Mouse (Mus musculus): ENCODE results near the gene Fer. TPM values are rescaled to one million over a fixed set of nuclear protein-coding genes. Genes with fewer than 3 reads are reported as not detected.

Fer gene
- polyA plus RNA-seq, 1 experiment from 2014 or later = 23.5 TPM

DNA sequence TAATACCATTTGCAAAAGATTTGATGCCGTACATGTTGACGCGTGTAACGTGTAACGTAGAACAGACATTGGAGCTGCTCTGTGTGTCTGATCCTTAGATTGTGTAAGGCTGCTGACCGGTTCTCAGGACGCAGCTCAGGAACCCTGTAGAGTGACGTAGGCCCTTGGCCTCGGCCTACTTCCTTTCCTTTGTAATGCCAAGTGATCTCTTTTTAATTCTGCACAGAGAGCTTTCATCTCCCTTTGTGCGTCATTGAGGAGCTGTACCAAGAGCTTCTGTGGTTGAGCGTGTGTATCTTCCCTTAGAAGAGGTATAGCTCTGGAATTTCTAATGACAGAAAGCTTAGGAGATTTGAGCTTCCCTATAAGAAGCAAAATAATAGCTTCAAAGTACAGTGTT lies 190.8 kb downstream of the Fer start:
- 92% methylated on average over 11 of the region's 11 CpGs for WGBS
- Histone ChIP-seq H3K9me3 (no peaks in the 10 kb centered on the region), H3K4me2 (replicated peaks) (no peak overlapping the region), H3K27me3 (replicated peaks) (no peaks in the 10 kb centered on the region), H3K4me3 (replicated peaks) (no peak overlapping the region), H3K27ac (no peak overlapping the region), H3K9ac (no peak overlapping the region), H3K4me1 (replicated peaks) (no peaks in the 10 kb centered on the region), H3K36me3 (no peaks in the 10 kb centered on the region)
- ATAC-seq = no peak

- Histone ChIP-seq H3K4me3 (replicated peaks) (no peak overlapping the region), H3K4me2 (replicated peaks) (no peak overlapping the region), H3K27ac (no peak overlapping the region), H3K9me3 (no peaks in the 10 kb centered on the region), H3K4me1 (replicated peaks) (no peaks in the 10 kb centered on the region), H3K27me3 (replicated peaks) (no peaks in the 10 kb centered on the region), H3K36me3 (no peaks in the 10 kb centered on the region), H3K9ac (no peak overlapping the region)
- ATAC-seq = peak; percentile 36; the same call in 1 of the 2 replicates
Measured at GRCm38 (mm10) chr17:64060529-64060928, 197.7 kb downstream of the Fer start.

DNA sequence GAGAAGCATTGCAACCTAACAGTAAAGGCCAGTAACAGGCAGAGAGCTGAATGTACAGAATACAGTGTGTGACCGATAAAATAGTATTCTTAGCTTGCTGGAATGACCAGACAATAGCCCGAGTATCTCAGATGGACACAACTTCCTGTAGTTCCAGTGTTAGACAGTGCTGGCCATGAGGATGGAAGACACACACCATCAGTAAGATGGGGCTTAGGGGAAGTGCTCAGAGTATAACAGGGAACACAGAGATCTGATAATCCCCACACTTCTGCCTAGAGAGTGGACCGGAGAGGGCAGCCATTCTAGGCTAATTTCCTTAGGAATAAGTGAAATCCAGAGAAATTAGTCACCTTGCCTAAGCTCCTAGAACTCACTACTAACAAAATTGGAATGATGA lies 202.4 kb downstream of the Fer start:
- no peak overlapping the region for H3K27ac ChIP-seq
- no peaks in the 10 kb centered on the region for H3K4me1 ChIP-seq (replicated peaks)
- no peak overlapping the region for H3K9ac ChIP-seq
- no peaks in the 10 kb centered on the region for H3K9me3 ChIP-seq
- no peaks in the 10 kb centered on the region for H3K36me3 ChIP-seq
- H3K4me3 ChIP-seq (replicated peaks) = no peak overlapping the region
- 88% methylated on average over 3 of the region's 3 CpGs for WGBS
- ATAC-seq = no peak
- H3K4me2 ChIP-seq (replicated peaks) = no peak overlapping the region
- H3K27me3 ChIP-seq (replicated peaks) = no peaks in the 10 kb centered on the region

- H3K4me3 ChIP-seq (replicated peaks) = no peak overlapping the region
- no peaks in the 10 kb centered on the region for H3K36me3 ChIP-seq
- H3K9me3 ChIP-seq = no peaks in the 10 kb centered on the region
- 92% methylated on average over 7 of the region's 7 CpGs for WGBS
- H3K4me2 ChIP-seq (replicated peaks) = no peak overlapping the region
- ATAC-seq = no peak
- H3K27ac ChIP-seq = no peak overlapping the region
- H3K27me3 ChIP-seq (replicated peaks) = no peaks in the 10 kb centered on the region
- no peaks in the 10 kb centered on the region for H3K4me1 ChIP-seq (replicated peaks)
- H3K9ac ChIP-seq = no peak overlapping the region
Measured at GRCm38 (mm10) chr17:64077392-64077791, 214.5 kb downstream of the Fer start.

- WGBS = 82% methylated on average over 5 of the region's 5 CpGs
- H3K9ac ChIP-seq = no peak overlapping the region
Measured at GRCm38 (mm10) chr17:64084751-64085150, 221.9 kb downstream of the Fer start.

GRCm38 (mm10) chr17:64085493-64085892 lies 222.6 kb downstream of the Fer start:
- Histone ChIP-seq H3K4me1 (replicated peaks) (no peaks in the 10 kb centered on the region), H3K27me3 (replicated peaks) (no peaks in the 10 kb centered on the region), H3K4me3 (replicated peaks) (no peak overlapping the region), H3K4me2 (replicated peaks) (no peak overlapping the region), H3K9ac (no peak overlapping the region), H3K36me3 (no peaks in the 10 kb centered on the region), H3K27ac (no peak overlapping the region), H3K9me3 (no peaks in the 10 kb centered on the region)
- no peak for ATAC-seq
- 88% methylated on average over 2 of the region's 2 CpGs for WGBS

More at GRCm38 (mm10) chr17:64084751-64085150, 221.9 kb downstream of the Fer start:
- Histone ChIP-seq H3K27ac (no peak overlapping the region), H3K36me3 (no peaks in the 10 kb centered on the region), H3K4me3 (replicated peaks) (no peak overlapping the region), H3K27me3 (replicated peaks) (no peaks in the 10 kb centered on the region), H3K4me1 (replicated peaks) (no peaks in the 10 kb centered on the region), H3K4me2 (replicated peaks) (no peak overlapping the region), H3K9me3 (no peaks in the 10 kb centered on the region)
- ATAC-seq = no peak

- H3K9ac ChIP-seq = no peak overlapping the region
- no peak overlapping the region for H3K4me2 ChIP-seq (replicated peaks)
- no peaks in the 10 kb centered on the region for H3K27me3 ChIP-seq (replicated peaks)
- H3K9me3 ChIP-seq = no peaks in the 10 kb centered on the region
- H3K4me3 ChIP-seq (replicated peaks) = no peak overlapping the region
- H3K36me3 ChIP-seq = no peaks in the 10 kb centered on the region
- no peak overlapping the region for H3K27ac ChIP-seq
- H3K4me1 ChIP-seq (replicated peaks) = no peaks in the 10 kb centered on the region
- no peak for ATAC-seq
- WGBS = 91% methylated on average over 11 of the region's 11 CpGs
Measured at GRCm38 (mm10) chr17:64086875-64087608, 224.2 kb downstream of the Fer start.

DNA sequence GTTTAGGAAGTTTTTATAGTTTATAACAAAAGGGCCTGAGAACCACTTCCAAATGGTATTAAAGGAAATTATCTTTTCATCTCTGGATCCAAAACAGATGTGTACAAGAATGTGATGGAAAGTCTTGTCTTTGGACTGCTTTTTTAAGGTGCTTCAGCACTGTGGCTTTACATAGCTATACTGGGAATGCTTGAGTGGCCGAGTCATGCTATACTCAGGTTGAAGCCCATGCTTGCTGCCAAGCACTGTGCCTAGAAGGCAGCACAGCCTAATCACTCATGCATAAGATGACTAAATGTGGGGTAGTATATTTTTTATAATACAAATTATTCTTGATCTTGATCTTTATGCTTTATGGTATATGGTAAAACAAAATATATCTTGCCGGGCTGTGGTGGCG lies 225.0 kb downstream of the Fer start:
- Histone ChIP-seq H3K9me3 (no peaks in the 10 kb centered on the region), H3K36me3 (no peaks in the 10 kb centered on the region), H3K4me1 (replicated peaks) (no peaks in the 10 kb centered on the region), H3K4me3 (replicated peaks) (no peak overlapping the region), H3K4me2 (replicated peaks) (no peak overlapping the region), H3K27me3 (replicated peaks) (no peaks in the 10 kb centered on the region), H3K9ac (no peak overlapping the region), H3K27ac (no peak overlapping the region)
- WGBS = 88% methylated on average over 3 of the region's 3 CpGs
- no peak for ATAC-seq

- no peak for ATAC-seq
- H3K27me3 ChIP-seq (replicated peaks) = no peaks in the 10 kb centered on the region
- H3K4me2 ChIP-seq (replicated peaks) = no peak overlapping the region
- 84% methylated on average over 2 of the region's 2 CpGs for WGBS
- H3K9ac ChIP-seq = no peak overlapping the region
- no peaks in the 10 kb centered on the region for H3K9me3 ChIP-seq
- H3K4me1 ChIP-seq (replicated peaks) = 0 out of 2 replicates have a peak, but pooled peaks cover 4% of the 10 kb centered on the region
- no peaks in the 10 kb centered on the region for H3K36me3 ChIP-seq
- no peak overlapping the region for H3K27ac ChIP-seq
- H3K4me3 ChIP-seq (replicated peaks) = no peak overlapping the region
Measured at GRCm38 (mm10) chr17:64093716-64094115, 230.9 kb downstream of the Fer start.

- no peak overlapping the region for H3K9ac ChIP-seq
- H3K9me3 ChIP-seq = no peaks in the 10 kb centered on the region
- 77% methylated on average over 3 of the region's 3 CpGs for WGBS
- peaks cover 4% of the 10 kb centered on the region; the same call in 1 of the 2 replicates for H3K4me1 ChIP-seq (replicated peaks)
- ATAC-seq = no peak
- H3K27me3 ChIP-seq (replicated peaks) = no peaks in the 10 kb centered on the region
- no peaks in the 10 kb centered on the region for H3K36me3 ChIP-seq
- no peak overlapping the region for H3K4me3 ChIP-seq (replicated peaks)
- no peak overlapping the region for H3K27ac ChIP-seq
- no peak overlapping the region for H3K4me2 ChIP-seq (replicated peaks)
Measured at GRCm38 (mm10) chr17:64096811-64097210, 233.9 kb downstream of the Fer start.

DNA sequence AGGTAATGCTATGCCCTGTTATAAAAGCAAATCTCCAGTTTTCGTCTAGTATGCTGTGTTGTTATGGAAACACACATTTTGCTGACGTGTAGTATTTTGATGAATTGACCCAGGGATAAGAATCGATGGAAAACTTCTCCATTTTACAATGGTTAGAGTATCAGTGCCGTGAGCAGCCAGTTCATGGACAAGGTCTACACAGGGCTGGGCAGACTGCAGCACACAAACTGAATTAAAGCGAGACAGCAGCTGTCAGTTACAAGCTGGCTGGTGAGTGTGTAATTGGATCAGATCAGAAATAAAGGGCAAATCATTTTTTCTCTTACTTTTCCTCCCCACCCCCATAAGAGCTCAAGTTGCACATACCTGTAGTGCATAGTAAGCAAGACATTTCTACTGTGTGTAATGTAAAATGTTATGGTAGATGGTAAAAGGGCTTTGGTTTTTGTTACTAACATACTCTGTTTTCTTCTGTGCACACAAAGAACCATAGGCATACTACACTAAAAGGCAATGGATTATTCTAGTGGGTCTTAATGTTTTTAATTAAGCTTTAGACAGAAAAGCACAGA lies 235.0 kb downstream of the Fer start:
- Histone ChIP-seq H3K27ac (no peak overlapping the region), H3K36me3 (no peaks in the 10 kb centered on the region), H3K4me3 (replicated peaks) (no peak overlapping the region), H3K27me3 (replicated peaks) (no peaks in the 10 kb centered on the region), H3K9ac (no peak overlapping the region), H3K4me1 (replicated peaks) (peaks cover 4% of the 10 kb centered on the region; the same call in 1 of the 2 replicates), H3K4me2 (replicated peaks) (no peak overlapping the region), H3K9me3 (no peaks in the 10 kb centered on the region)
- no peak for ATAC-seq
- 71% methylated on average over 5 of the region's 5 CpGs for WGBS

DNA sequence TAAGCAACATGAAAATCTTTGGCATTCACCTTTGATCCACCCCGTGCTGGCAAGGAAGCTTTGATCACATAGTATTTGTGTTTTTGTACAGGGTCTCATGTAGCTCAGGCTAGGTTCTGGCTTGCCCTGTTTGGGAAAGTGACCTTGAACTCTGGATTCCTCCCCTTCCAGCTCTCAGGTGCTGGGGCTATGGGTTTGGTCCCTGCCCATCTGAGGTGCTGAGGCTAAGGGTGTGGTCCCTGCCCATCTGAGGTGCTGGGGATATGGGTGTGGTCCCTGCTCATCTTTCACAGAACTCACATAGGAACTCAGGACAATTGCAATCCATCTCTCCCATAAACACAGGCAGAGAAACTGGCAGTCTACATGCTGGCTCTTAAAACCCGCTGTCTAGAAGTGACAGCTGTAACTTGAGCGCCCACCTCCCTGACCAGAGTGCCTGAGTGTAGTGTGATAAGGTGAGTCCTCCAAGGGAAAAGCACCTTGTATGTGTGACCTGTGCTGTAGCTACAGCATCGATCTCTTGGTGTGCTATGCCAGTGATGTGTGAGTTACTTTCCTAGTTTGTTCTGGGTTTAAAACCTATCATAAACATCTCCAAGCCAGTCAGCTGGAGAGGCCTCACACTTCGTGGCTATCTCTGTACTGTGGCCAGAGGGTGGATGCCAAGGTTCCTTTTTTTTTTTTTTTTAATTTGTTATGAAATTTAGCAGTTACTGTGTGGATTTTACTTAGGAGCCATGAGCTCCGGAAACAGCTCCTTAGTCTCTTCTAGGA lies 236.7 kb downstream of the Fer start:
- ATAC-seq = no peak
- no peak overlapping the region for H3K9ac ChIP-seq
- H3K27me3 ChIP-seq (replicated peaks) = no peaks in the 10 kb centered on the region
- no peak overlapping the region for H3K27ac ChIP-seq
- WGBS = 53% methylated on average over 6 of the region's 6 CpGs
- H3K9me3 ChIP-seq = no peaks in the 10 kb centered on the region
- H3K36me3 ChIP-seq = no peaks in the 10 kb centered on the region
- peaks cover 4% of the 10 kb centered on the region; the same call in 1 of the 2 replicates for H3K4me1 ChIP-seq (replicated peaks)
- H3K4me3 ChIP-seq (replicated peaks) = no peak overlapping the region
- no peak overlapping the region for H3K4me2 ChIP-seq (replicated peaks)
